Mouse (Mus musculus): ENCODE data around the gene Srrt. TPM values are rescaled to one million over a fixed set of nuclear protein-coding genes. Genes with fewer than 3 reads are reported as not detected.

The Srrt gene
- polyA plus RNA-seq, 1 experiment from 2014 or later, result 101 TPM

Small RNA genes lying within 50 kb of the gene (microRNA-seq; reads per million reads assigned to microRNA genes)
- gene Mir7036 (ENCODE audit: borderline number of aligned reads) (1.3 reads per million), gene Mir8116 (ENCODE audit: borderline number of aligned reads) (not detected)

Other genes with a start within 250 kb of the Srrt start
- 0.50 and 0.63 TPM in 2 replicates for gene Serpine1, start 235.4 kb downstream of the Srrt start, polyA plus RNA-seq (2014; fragmentation: Nextera tagmentation; extraction: Ambion mirVana)
- 8.8 and 8.9 TPM in 2 replicates for gene Trim56, start 191.5 kb downstream of the Srrt start, polyA plus RNA-seq (2014; fragmentation: Nextera tagmentation; extraction: Ambion mirVana)
- gene Muc3, start 158.4 kb downstream of the Srrt start, polyA plus RNA-seq (2014; fragmentation: Nextera tagmentation; extraction: Ambion mirVana), result 0.14 TPM in 1 of 2 replicates, not detected in the other
- 0.14 and 0.40 TPM in 2 replicates for gene Muc3a, start 95.3 kb downstream of the Srrt start, polyA plus RNA-seq (2014; fragmentation: Nextera tagmentation; extraction: Ambion mirVana)
- gene Ache, start 20.2 kb downstream of the Srrt start, polyA plus RNA-seq (2014; fragmentation: Nextera tagmentation; extraction: Ambion mirVana), result 29.6 and 33.0 TPM in 2 replicates
- 11.1 and 12.3 TPM in 2 replicates for gene Ufsp1, start 13.0 kb downstream of the Srrt start, polyA plus RNA-seq (2014; fragmentation: Nextera tagmentation; extraction: Ambion mirVana)
- 72.3 and 88.9 TPM in 2 replicates for gene Trip6, start 6.7 kb upstream of the Srrt start, polyA plus RNA-seq (2014; fragmentation: Nextera tagmentation; extraction: Ambion mirVana)
- gene Slc12a9, start 25.9 kb upstream of the Srrt start, polyA plus RNA-seq (2014; fragmentation: Nextera tagmentation; extraction: Ambion mirVana), result 8.6 and 8.8 TPM in 2 replicates
- gene Ephb4, start 42.4 kb upstream of the Srrt start, polyA plus RNA-seq (2014; fragmentation: Nextera tagmentation; extraction: Ambion mirVana), result 57.7 and 68.1 TPM in 2 replicates
- 0.21 and 0.26 TPM in 2 replicates for gene Zan, start 169.4 kb upstream of the Srrt start, polyA plus RNA-seq (2014; fragmentation: Nextera tagmentation; extraction: Ambion mirVana)
- 49.8 and 52.0 TPM in 2 replicates for gene Pop7, start 194.8 kb upstream of the Srrt start, polyA plus RNA-seq (2014; fragmentation: Nextera tagmentation; extraction: Ambion mirVana)
- gene Gigyf1, start 210.9 kb upstream of the Srrt start, polyA plus RNA-seq (2014; fragmentation: Nextera tagmentation; extraction: Ambion mirVana), result 8.9 and 9.4 TPM in 2 replicates
- 0.30 TPM in 1 of 2 replicates, not detected in the other for gene Epo, start 225.6 kb upstream of the Srrt start, polyA plus RNA-seq (2014; fragmentation: Nextera tagmentation; extraction: Ambion mirVana)
- gene Gnb2, start 225.8 kb upstream of the Srrt start, polyA plus RNA-seq (2014; fragmentation: Nextera tagmentation; extraction: Ambion mirVana), result 430 and 472 TPM in 2 replicates
- 4.4 and 5.2 TPM in 2 replicates for gene Actl6b, start 245.8 kb upstream of the Srrt start, polyA plus RNA-seq (2014; fragmentation: Nextera tagmentation; extraction: Ambion mirVana)